Mouse (Mus musculus) right cerebral cortex, adult 2 months (tissue): ENCODE data around the gene Sectm1a.
"Not testable (repeated sequence)": the region's sequence is repeated elsewhere in the genome, so short reads cannot be mapped to it uniquely, and the experiment has no call there.

Source experiments
- DNase-seq, 2 experiments: peaks; one replicate each; pipeline ENCODE4 v3.0.0; 2021 to 2022; ENCODE audit warnings: low spot score in 2 of 2

The Sectm1a gene

DNA sequence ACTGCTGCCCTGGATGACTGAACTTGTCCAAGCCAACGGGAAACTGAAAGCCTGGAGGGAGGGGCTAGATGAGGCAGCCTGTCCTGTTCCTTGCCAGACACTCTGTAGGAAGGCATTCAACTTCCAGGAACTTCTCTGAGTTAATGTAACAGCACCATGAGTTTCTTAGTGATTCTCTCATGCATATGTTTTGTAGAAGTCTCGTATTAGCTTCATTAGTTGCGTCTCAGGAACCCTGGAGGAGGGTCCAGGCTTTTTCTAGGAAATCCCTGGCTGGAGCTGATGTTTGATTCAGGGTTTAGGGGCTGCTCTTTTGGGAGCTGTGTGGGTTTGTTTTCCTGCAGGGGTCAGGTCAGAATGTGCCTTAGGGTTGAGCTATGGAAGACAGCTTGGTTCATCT lies at the start of gene Sectm1a:
Gene Sectm1a (minus strand): TSS at position 101 of the 400 bp plus-strand sequence.
- no peak for DNase-seq

DNA sequence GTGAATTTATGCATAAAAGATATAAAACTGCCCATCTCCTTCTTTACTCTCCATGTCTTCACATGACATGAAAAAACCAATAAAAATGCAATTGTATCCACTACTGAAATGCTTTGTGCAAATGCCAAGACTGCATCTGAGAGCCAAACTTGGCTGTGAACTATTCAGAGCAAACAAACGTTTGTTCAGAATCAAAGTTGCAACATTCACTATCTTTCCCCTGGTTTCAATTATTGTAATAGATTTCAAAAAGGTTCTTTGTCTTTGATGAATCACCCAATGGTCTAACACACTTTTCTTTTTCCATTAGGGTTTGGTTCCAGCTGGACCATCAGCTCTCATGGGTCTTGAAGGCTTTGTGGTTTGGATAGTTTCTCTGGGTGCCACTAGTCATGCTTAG lies 48.6 kb upstream of the Sectm1a start:
- no peak for DNase-seq

DNA sequence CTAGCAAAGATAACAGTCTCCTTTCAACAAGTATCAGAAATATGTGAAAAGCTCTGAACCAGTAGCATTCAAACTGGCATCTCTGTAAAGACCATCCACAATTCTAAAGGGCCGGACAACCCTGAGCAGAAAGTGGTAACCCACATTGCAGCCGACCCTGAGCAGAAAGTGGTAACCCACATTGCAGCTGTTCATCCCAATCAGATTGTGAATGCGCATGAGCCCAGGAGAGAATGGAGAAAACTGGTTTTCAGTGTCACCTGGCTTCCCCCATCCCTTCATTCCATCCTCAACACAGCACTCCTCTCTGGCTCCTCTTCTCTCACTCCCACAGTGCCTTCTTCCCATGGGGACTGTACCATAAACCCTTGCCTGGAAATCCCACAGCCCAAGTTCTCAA lies 46.4 kb upstream of the Sectm1a start:
- no peak for DNase-seq

DNA sequence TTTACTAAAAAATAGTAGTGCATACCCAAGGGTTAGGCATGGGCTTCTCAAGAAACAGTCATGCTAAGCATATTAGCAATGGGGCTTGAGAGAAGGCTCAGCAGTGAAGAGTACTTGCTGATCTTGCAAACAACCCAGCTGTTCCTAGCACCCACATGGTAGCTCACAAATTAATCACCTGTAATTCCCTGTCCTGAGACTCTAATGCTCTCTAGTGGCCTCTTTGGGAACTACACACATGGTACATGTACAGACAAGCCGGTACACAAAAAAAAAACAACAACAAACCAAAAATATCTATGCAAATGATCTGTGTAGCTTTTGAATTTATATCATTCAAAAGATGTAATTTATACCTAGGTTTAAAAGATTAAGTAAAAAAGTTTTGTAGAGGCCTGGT lies 45.4 kb upstream of the Sectm1a start:
- DNase-seq: no peak

DNA sequence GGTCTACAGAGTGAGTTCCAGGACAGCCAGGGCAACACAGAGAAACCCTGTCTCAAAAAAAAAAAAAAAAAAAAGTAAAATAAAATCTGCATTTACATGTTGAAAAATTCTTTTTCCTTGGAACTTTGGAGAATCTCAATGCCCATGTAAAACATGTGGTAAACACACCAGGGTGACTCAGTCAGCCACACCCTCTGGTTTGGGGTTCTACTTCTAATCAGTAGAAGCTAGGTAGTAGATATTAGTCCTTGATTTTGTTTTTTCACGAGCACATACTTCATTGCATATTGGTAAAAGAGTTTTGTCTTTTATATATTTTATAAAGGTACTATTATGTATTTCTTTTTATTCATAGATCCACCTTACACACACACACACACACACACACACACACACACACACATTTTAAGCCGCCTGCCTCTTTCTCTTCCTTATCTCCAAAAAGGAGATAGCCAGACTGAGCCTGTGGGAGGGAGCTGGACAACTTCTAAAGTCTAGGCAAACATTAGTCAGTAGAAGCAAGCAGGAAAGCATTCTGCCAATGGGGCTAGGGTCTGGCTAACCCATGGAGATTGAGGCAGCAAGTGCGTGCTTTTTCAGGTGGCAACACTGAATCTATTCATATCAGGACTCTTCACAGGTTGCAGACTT lies 44.6 kb upstream of the Sectm1a start:
- no peak for DNase-seq

DNA sequence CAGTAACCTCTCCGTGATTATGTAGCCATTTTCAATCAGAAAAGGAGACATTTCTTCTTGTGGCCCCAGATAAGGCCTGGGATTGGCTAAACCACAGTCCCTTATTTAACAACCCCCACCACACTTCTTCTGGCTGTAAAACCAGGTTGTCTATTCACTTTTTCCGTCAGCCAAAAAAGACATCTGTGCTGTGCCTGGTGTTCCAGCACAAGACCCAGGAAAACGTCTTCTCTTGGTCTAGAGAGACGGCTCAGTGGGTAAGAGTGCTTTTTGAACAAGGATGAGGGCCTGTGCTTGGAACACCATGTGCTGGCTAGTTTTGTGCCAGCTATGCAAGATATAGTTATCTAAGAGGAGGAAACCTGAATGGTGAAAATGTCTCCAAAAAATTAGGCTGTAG lies 42.4 kb upstream of the Sectm1a start:
- DNase-seq: no peak

DNA sequence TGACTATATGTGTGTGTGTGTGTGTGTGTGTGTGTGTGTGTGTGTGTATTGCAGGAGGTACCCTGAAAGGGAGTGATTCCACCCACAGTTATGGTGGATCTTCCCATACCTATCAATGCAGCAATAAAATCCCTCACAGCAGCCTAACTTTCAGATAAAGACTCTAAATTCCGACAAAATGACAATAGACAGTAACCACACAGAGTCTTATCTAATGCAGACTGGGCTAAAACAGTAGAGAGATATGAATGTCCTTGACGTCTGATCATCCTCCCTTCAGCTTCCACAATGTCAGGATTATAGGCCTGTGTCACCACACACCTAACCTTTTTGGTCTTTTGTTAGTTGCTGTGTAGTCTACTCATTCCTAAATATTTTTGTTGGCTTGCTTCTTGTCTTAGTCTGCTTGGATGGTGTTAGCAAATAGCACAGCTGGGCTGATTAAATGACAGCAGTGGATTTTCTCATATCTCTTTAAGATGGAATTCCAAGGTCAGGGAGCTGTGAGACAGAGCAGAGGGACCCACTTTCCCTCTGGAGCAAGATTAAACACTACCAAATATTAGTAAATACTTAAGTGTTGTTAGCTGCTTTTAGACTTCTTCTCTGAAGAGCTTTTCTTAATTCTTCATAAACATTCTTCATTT lies 41.1 kb upstream of the Sectm1a start:
- DNase-seq: no peak

DNA sequence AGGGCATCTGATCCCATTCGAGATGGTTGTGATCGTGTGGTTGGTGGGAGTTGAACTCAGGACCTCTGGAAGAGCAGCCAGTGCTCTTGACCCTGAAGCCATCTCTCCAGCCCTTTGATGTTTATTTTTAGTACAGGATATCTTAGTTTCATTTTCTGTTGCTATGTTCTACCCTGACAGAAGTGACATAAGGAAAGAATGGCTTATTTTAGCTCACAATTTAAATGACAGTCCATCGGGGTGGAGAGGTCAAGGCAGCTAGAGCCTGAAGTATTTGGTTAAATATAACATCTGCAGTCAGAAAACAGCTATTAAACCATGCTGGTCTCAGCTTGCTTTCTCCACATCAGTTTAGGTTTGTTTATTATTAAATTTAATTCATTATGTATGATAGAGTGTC lies 40.1 kb upstream of the Sectm1a start:
- no peak for DNase-seq

DNA sequence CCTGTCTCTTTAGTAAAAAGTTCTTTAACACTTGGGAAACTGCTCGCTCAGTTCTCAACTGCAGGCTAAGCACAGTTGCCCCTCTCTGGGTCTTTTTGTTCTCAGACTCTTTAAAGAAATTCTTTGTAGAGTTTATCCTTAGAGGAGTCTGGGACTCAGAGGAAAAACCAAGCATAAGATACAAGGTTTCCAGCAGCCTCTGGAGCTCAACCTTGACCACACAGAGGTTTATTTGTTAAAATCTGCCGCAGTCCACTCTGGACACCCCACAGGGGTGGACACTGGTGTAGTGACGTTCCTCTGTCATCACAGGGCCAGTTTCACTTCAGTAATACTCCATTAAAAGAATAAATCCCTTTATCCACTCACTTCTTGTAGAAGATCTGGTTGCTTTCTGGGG lies 37.6 kb upstream of the Sectm1a start, which contains the start of gene Tex19.2:
Gene Tex19.2 (minus strand): TSS at position 101 of the 400 bp plus-strand sequence.
- DNase-seq: no peak

DNA sequence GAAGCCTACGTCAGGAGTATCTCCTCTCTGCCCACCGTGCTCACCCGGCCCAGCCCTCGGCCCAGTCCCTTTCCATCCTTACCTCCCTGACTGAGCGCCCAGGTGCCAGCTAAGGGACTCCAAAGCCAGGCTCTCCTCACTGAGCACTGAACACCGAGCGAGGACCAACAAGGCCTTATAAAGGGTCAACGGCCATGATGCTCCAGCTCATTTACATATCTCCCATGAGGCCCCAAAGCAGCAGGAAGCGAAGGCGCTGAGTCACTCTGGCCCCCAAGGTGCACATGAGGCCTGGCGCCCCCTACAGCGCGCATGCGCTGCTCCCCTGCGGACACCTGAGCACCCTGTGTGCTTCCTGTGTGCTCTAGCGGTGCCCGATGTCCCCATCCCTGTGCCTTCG lies 37.1 kb upstream of the Sectm1a start:
- DNase-seq: no peak

DNA sequence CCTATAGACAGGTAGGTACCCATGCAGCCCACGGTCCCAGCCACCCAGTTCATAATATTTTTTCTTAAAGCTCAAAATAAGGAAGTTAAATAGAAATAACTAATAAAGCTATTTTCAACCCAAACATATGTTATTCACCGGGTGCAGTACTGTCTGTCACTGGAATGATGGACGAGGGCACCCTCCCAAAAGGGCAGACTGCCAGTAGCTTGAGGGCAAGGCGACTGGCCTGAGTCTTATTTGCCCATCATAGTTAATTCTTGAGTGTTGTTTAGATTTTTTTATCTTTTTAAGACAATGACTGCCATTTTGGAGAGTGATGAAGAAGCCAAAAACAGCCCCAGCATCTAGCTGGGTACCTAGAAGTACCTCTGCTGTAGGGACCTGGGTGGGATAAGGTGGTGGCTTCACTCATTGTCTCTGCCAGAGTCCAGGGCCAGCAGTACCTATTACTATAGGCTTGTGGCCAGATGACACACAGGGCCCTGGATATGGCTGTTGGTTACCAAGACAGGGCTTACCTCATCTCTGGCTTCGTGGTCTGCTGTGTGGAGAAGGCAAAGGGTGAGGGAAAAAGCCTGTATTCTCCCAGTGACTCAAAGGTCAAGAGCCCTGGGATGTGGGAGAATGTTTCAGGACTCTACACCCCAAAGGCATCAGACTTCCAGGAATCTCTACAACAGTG lies 31.2 kb upstream of the Sectm1a start:
- no peak for DNase-seq

DNA sequence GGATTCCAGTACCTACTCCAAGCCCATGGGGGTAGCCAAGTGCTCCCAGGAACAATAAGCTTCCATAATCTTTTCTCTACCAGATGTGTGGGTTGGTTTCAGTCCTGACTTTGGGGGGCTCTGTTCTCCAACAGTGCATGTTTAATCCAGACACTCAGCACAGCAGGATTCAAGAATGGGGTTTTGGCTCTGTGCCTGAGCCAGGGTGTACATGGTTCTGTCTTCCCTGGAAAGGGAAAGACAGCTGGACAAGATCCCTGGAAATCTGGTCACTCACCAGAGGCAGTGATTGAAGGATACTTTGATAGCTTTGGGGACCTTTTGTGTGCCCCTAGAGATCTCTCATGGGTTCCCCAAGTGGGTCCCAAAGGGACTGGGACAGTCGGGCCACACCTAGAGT lies 30.6 kb upstream of the Sectm1a start:
- no peak for DNase-seq

DNA sequence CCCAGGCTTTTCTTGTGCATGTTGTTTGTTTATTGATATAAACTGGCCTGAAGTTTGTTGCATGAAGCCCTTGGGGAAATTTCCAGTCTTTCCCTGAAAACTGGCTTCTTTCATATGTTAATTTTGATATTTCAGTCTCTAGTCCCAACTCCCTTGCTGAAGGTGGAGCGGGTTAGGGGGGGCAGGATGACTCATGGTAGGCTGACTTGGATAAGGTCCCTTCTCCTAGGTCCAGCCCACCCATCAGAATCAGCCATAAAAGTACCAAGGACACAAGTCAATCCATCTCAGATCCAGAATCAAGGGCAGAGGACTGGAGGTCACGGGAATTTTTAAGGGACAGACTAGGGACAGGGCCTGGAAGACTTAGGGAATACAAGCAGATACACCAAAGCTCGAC lies 30.0 kb upstream of the Sectm1a start:
- no peak for DNase-seq

DNA sequence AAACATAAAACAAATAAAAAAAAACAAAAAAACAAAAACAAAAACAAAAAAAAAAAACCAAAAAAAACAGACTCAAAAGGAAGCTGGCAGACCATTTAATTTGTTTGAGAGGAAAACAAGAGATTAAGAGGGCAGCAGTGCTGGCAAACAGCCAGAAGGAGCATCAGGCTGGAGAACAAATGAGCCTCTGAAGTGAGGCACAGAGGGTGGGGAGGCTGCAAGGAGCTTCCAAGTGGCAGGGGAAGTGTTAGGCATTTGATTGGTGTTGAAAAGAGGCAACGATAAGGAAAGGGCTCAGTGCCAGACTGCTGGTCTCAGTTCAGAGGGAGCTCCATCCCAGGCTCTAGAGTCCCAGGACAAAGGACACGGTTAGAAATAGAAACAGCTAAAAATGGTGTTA lies 29.0 kb upstream of the Sectm1a start:
- DNase-seq: no peak

DNA sequence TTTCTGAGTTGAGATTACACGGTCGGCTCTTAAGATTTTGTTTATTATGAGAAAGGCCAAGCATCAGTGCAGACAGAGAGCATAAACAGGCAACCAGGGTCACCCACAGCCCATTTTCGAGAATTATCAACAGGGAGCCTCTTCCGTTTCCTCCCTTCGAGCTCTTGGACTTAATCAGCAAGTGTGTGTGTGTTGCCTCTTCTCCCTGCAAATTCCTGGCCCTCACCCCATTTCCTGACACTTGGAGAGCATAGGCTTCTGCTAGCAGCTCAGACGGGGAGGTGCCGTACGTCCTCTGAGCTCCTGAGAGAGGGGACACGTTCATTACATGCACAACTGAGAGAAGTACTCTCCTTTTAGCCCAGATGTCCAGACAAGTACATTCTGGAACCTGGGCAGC lies 27.0 kb upstream of the Sectm1a start:
- DNase-seq: no peak

DNA sequence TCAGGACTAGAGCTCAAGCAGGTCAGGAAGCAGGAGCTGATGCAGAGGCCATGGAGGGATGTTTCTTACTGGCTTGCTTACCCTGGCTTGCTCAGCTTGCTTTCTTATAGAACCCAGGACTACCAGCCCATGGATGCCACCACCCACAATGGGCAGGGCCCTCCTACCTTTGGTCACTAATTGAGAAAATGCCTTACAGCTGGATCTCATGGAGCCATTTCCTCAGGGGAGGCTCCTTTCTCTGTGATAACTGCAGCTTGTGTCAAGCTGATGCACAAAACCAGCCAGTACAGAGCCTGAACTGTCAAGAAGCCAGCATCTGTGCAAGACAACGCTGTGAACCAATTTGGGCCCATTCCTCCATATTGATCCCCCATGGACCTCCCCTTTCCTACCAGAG lies 26.2 kb upstream of the Sectm1a start:
- not testable (repeated sequence) for DNase-seq

DNA sequence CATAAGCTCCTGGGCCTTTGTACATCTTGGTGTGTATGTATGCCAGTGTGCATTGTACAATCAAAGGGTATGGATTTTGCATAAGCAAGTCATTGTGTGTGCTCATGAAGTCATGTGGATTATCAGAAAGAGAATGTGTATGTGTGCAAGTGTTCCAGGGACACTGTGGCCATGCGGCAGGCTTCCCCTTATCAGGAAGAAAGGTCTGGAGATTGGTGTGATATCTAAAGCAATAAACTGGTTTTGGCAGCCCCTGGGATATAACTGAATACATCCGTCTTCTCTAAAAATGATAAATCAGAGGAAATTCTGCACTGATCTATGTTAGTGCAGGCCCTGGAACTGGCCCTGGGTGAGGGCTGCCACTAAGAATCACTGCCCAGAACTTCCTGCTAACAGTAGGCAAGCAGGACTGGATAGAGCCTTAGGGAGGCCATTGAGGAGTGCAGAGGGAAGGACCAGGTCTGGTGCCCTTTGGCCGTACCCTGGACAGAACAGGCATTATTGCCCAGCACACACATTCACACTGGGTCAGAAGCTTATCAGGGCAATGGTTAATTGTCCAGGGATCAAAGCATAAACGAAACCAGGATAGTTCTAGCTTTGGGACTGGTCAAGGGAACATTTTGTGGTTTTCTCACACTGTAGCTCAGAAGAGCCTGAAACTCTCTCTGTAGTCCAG lies 20.2 kb upstream of the Sectm1a start:
- DNase-seq: no peak

DNA sequence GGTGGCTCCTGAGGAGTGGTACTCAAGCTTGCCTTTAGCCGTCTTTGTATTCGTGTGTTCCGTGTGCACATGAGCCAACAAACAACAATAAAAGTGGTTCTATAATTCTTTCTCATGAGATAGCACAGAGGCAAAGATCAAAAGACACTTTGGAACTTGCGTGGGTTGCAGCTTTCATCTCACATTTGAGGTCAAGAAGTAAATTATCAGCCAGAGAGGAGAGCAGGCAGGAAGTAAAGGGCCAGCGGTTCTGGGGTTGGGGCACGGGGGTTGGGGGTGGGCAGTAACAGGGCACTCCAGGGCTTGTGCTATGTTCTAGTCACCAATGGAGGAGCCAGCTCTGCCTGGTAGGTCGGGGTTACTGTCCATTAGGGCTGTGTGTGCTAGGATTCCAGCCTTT lies 19.7 kb upstream of the Sectm1a start:
- DNase-seq: no peak

DNA sequence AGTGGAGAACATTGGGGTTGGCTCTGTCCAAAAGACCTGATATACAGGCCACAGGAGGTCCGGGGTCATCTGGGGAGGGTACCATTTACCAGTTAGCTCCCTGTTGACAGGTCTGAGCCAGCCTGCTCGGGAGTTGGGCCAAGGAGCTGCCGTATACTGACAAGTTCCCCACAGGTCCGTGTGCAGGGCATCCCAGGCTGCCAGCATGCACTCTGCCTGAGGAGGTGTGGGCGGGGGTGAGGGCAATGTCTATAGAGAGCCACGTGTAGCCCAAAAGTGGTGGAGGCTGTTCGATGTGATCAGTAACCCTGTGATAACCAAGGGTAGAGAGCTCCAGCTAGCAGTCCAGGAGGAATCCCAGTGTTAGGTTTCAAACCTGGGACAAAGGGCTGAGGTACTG lies 18.7 kb upstream of the Sectm1a start:
- no peak for DNase-seq

DNA sequence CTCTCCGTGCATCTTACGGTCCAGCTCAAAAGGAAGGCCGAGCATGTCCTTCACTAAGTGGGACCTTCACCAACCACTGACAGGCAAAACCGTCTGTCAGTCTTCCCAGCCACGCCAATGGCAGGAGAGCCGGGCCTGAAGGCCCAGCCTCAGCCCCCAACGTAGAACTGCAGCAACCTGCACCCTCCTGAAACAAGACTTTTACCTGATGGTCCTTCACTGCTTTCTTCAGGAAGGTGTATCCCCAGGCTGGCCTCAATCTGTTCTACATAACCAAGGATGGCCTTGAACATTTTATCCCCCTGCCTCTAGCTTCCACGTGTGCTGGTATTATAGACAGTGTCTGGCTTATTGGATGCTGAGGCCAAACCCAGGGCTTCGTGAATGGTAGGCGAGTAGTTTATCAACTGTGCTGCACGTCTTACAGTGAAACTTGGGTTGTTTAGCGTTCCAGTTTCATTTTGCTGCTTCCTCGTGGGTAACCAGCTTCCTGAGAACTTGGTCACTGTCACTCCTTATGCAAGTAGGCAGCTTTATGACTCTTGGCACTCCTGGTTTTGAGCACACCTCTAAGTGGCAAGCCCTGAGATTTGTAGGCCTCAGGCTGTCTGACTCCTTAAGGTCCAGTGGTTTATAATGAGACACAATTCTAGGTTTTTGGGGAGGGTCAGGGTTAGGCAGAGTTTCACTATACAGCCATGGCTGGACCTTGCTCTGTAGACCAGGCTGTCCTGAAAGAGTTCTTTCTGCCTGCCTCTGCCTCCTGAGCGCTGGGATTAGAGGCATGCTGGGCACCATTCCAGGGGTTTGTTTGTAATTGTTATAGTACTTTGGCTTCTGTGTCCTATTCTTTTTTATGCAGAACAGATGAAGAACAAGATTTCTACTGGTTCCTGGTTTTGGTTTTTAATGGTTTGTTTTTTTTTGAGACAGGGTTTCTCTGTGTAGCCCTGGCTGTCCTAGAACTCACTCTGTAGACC lies 11.9 kb upstream of the Sectm1a start:
- no peak for DNase-seq

DNA sequence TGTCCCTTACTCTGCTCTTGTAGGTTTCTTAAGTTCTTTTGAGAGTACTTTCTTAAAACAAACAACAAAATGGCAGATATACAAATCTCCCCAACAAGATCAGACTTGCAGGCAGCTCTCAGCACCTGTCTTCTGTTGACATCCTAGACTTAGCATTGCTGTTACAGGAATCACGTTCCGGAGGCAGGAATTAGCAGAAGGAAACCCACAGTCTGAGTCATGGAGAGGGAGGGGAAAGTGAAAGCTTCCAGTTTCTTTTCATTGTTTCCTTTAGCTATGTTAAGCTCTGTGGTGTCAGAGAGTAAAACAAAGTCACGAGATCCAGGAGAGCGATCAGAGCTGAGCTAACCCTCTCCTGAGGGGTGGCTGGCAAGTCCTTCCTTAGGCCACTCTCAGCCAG lies 9.9 kb upstream of the Sectm1a start:
- DNase-seq: no peak
